Mouse (Mus musculus) brain, embryonic 18.5 days (tissue): ENCODE data around the gene Cfd.

Source experiments
- DNase-seq: peaks from one replicate; pipeline ENCODE4 v3.0.0-alpha.2; 2012; ENCODE audit warnings: low read depth, low spot score

Cfd gene

GRCm38 (mm10) chr10:79890670-79891069, at the start of gene Cfd:
Gene Cfd, plus strand, starts transcription at chr10:79890853.
- DNase-seq, result no peak

GRCm38 (mm10) chr10:79842322-79842721, 48.3 kb upstream of the Cfd start:
- no peak for DNase-seq

GRCm38 (mm10) chr10:79843476-79843875, 47.2 kb upstream of the Cfd start:
- no peak for DNase-seq

- DNase-seq, result no peak
Observed at GRCm38 (mm10) chr10:79846553-79846952, 44.1 kb upstream of the Cfd start.

GRCm38 (mm10) chr10:79849941-79850628, 40.6 kb upstream of the Cfd start:
- no peak for DNase-seq

GRCm38 (mm10) chr10:79851653-79852052, 39.0 kb upstream of the Cfd start:
- DNase-seq, result no peak

- no peak for DNase-seq
Observed at GRCm38 (mm10) chr10:79852107-79852789, 38.4 kb upstream of the Cfd start.

GRCm38 (mm10) chr10:79852827-79853226, 37.8 kb upstream of the Cfd start:
- no peak for DNase-seq

GRCm38 (mm10) chr10:79853392-79853791, 37.3 kb upstream of the Cfd start:
- DNase-seq, result no peak

GRCm38 (mm10) chr10:79853860-79854795, 36.5 kb upstream of the Cfd start, which contains the start of gene Ptbp1:
Gene Ptbp1, plus strand, starts transcription at chr10:79854427.
- peak; percentile 100 for DNase-seq

- DNase-seq, result no peak
Observed at GRCm38 (mm10) chr10:79854801-79855541, 35.7 kb upstream of the Cfd start.

GRCm38 (mm10) chr10:79855558-79856184, 35.0 kb upstream of the Cfd start:
- DNase-seq, result no peak

GRCm38 (mm10) chr10:79856280-79856679, 34.4 kb upstream of the Cfd start:
- DNase-seq, result no peak

- DNase-seq, result no peak
Observed at GRCm38 (mm10) chr10:79856704-79857451, 33.8 kb upstream of the Cfd start.

- no peak for DNase-seq
Observed at GRCm38 (mm10) chr10:79857452-79857811, 33.2 kb upstream of the Cfd start.

GRCm38 (mm10) chr10:79857894-79858293, 32.8 kb upstream of the Cfd start:
- no peak for DNase-seq

GRCm38 (mm10) chr10:79858416-79859074, 32.1 kb upstream of the Cfd start:
- no peak for DNase-seq

- DNase-seq, result no peak
Observed at GRCm38 (mm10) chr10:79859116-79859515, 31.5 kb upstream of the Cfd start.

GRCm38 (mm10) chr10:79860079-79860911, 30.4 kb upstream of the Cfd start:
- no peak for DNase-seq
